Mouse (Mus musculus) midbrain, embryonic 10.5 days (tissue): Measurements from ENCODE around the gene Ceacam16. TPM values are rescaled to one million over a fixed set of nuclear protein-coding genes. Genes with fewer than 3 reads are reported as not detected.

Source experiments
- DNase-seq: peaks from one replicate; pipeline ENCODE4 v3.0.0-alpha.2; 2017; ENCODE audit warnings: low spot score
- H3K27ac ChIP-seq: fragments of 300-500 bp; sonication (generic); replicated peaks from 2 replicates; pipeline ENCODE4 v1.5.1; 2016; ENCODE audit warnings: mild to moderate bottlenecking
- H3K27me3 ChIP-seq: fragments of 300-500 bp; sonication (generic); 2 replicates; pipeline ENCODE4 v1.6.1; 2016; ENCODE audit warnings: low read depth, mild to moderate bottlenecking; ENCODE audit not compliant: poor library complexity, severe bottlenecking
- H3K36me3 ChIP-seq: fragments of 300-500 bp; sonication (generic); 2 replicates; pipeline ENCODE4 v1.6.1; 2016; ENCODE audit warnings: mild to moderate bottlenecking, moderate library complexity
- H3K4me1 ChIP-seq: fragments of 300-500 bp; sonication (generic); 2 replicates; pipeline ENCODE4 v1.6.1; 2016
- H3K4me3 ChIP-seq: fragments of 300-500 bp; sonication (generic); 2 replicates; pipeline ENCODE4 v1.5.1; 2016; ENCODE audit warnings: mild to moderate bottlenecking, moderate library complexity
- H3K9me3 ChIP-seq: fragments of 300-500 bp; sonication (generic); replicated peaks from 2 replicates; pipeline ENCODE4 v1.6.1; 2016; ENCODE audit warnings: mild to moderate bottlenecking
- WGBS: fragments of 180-500 bp; shearing (Covaris S2); methylation state at CpG from one replicate; pipeline ENCODE4 v1.1.7; 2016; 5-methylcytosine and 5-hydroxymethylcytosine counted together
- polyA plus RNA-seq: library from polyadenylated mRNA; unstranded; fragments of >200 nt; fragmentation: Nextera tagmentation; extraction: Ambion mirVana; gene quantifications from 2 replicates; pipeline ENCODE4 v1.2.1, GENCODE M21; 2016

The Ceacam16 gene
- not detected in 2 replicates for polyA plus RNA-seq

- H3K4me1 ChIP-seq = no peaks in the 10 kb centered on the region
- no peak for DNase-seq
- no peaks in the 10 kb centered on the region; the same call in 1 of the 2 replicates for H3K9me3 ChIP-seq
- no peak within 1 kb of the TSS for H3K27ac ChIP-seq
- H3K4me3 ChIP-seq = no peak within 1 kb of the TSS
- no peaks in the 10 kb centered on the region for H3K27me3 ChIP-seq
- 82% methylated on average over 9 of the region's 9 CpGs for WGBS
- no peaks in the 10 kb centered on the region for H3K36me3 ChIP-seq
Observed at GRCm38 (mm10) chr7:19861199-19861598, at the start of gene Ceacam16. Ceacam16 (minus strand) TSS chr7:19861299.

- H3K9me3 ChIP-seq = peaks cover 25% of the 10 kb centered on the region
- H3K27me3 ChIP-seq = no peaks in the 10 kb centered on the region
- H3K27ac ChIP-seq = no peak overlapping the region
- 53% methylated on average over 21 of the region's 21 CpGs for WGBS
- H3K4me3 ChIP-seq = no peak overlapping the region
- peaks cover 72% of the 10 kb centered on the region for H3K36me3 ChIP-seq
- peak; percentile 81 for DNase-seq
- no peaks in the 10 kb centered on the region for H3K4me1 ChIP-seq
Observed at GRCm38 (mm10) chr7:19910421-19911291, 49.6 kb upstream of the Ceacam16 start.

GRCm38 (mm10) chr7:19889881-19890280 is 28.8 kb upstream of the Ceacam16 start:
- Histone ChIP-seq H3K36me3 (no peaks in the 10 kb centered on the region), H3K4me1 (no peaks in the 10 kb centered on the region), H3K9me3 (peaks cover 56% of the 10 kb centered on the region), H3K4me3 (no peak overlapping the region), H3K27ac (no peak overlapping the region), H3K27me3 (no peaks in the 10 kb centered on the region)
- peak; percentile 20 for DNase-seq
- WGBS = 55% methylated on average over 8 of the region's 8 CpGs

- no peaks in the 10 kb centered on the region for H3K27me3 ChIP-seq
- no peak within 1 kb of the TSS for H3K4me3 ChIP-seq
- no peaks in the 10 kb centered on the region for H3K36me3 ChIP-seq
- peaks cover 58% of the 10 kb centered on the region for H3K9me3 ChIP-seq
- WGBS = 78% methylated on average over 7 of the region's 7 CpGs
- DNase-seq = no peak
- no peak within 1 kb of the TSS for H3K27ac ChIP-seq
- H3K4me1 ChIP-seq = no peaks in the 10 kb centered on the region
Observed at GRCm38 (mm10) chr7:19887849-19888248, 26.8 kb upstream of the Ceacam16 start, which contains the start of gene Ceacam19. Ceacam19 (minus strand) TSS chr7:19887965.

GRCm38 (mm10) chr7:19880754-19881153 is 19.7 kb upstream of the Ceacam16 start:
- Histone ChIP-seq H3K36me3 (no peaks in the 10 kb centered on the region), H3K9me3 (peaks cover 26% of the 10 kb centered on the region), H3K4me1 (no peaks in the 10 kb centered on the region), H3K27ac (no peak overlapping the region), H3K4me3 (no peak overlapping the region), H3K27me3 (no peaks in the 10 kb centered on the region)
- 81% methylated on average over 8 of the region's 8 CpGs for WGBS
- no peak for DNase-seq

GRCm38 (mm10) chr7:19876781-19877425 is 15.8 kb upstream of the Ceacam16 start:
- H3K4me1 ChIP-seq = no peaks in the 10 kb centered on the region
- H3K9me3 ChIP-seq = 0 out of 2 replicates have a peak, but pooled peaks cover 3% of the 10 kb centered on the region
- H3K36me3 ChIP-seq = no peaks in the 10 kb centered on the region
- DNase-seq = peak; percentile 15
- no peak overlapping the region for H3K4me3 ChIP-seq
- 57% methylated on average over 14 of the region's 14 CpGs for whole genome bisulfite sequencing
- no peaks in the 10 kb centered on the region for H3K27me3 ChIP-seq
- H3K27ac ChIP-seq = no peak overlapping the region

- Histone ChIP-seq H3K27ac (no peak overlapping the region), H3K4me3 (no peak overlapping the region), H3K4me1 (no peaks in the 10 kb centered on the region), H3K9me3 (0 out of 2 replicates have a peak, but pooled peaks cover 3% of the 10 kb centered on the region), H3K27me3 (no peaks in the 10 kb centered on the region), H3K36me3 (no peaks in the 10 kb centered on the region)
- peak; percentile 30 for DNase-seq
- 54% methylated on average over 13 of the region's 13 CpGs for WGBS
Observed at GRCm38 (mm10) chr7:19875948-19876682, 15.0 kb upstream of the Ceacam16 start.

- no peak for DNase-seq
- Histone ChIP-seq H3K4me1 (no peaks in the 10 kb centered on the region), H3K36me3 (no peaks in the 10 kb centered on the region), H3K27ac (no peak overlapping the region), H3K9me3 (peaks cover 8% of the 10 kb centered on the region; the same call in 1 of the 2 replicates), H3K27me3 (no peaks in the 10 kb centered on the region), H3K4me3 (no peak overlapping the region)
- 40% methylated on average over 5 of the region's 5 CpGs for WGBS
Observed at GRCm38 (mm10) chr7:19871943-19872601, 11.0 kb upstream of the Ceacam16 start.

- Histone ChIP-seq H3K9me3 (peaks cover 11% of the 10 kb centered on the region; the same call in 1 of the 2 replicates), H3K36me3 (no peaks in the 10 kb centered on the region), H3K27ac (no peak overlapping the region), H3K27me3 (no peaks in the 10 kb centered on the region), H3K4me1 (no peaks in the 10 kb centered on the region), H3K4me3 (no peak overlapping the region)
- WGBS = 75% methylated on average over 10 of the region's 10 CpGs
- no peak for DNase-seq
Observed at GRCm38 (mm10) chr7:19871137-19871621, 10.1 kb upstream of the Ceacam16 start.

- peaks cover 8% of the 10 kb centered on the region; the same call in 1 of the 2 replicates for H3K9me3 ChIP-seq
Observed at GRCm38 (mm10) chr7:19867751-19868399, 6.8 kb upstream of the Ceacam16 start.

GRCm38 (mm10) chr7:19866490-19866889 is 5.4 kb upstream of the Ceacam16 start:
- 93% methylated on average over 6 of the region's 6 CpGs for whole genome bisulfite sequencing
- no peaks in the 10 kb centered on the region for H3K4me1 ChIP-seq

More at GRCm38 (mm10) chr7:19867751-19868399, 6.8 kb upstream of the Ceacam16 start:
- Histone ChIP-seq H3K27ac (no peak overlapping the region), H3K4me3 (no peak overlapping the region), H3K27me3 (no peaks in the 10 kb centered on the region), H3K4me1 (no peaks in the 10 kb centered on the region), H3K36me3 (no peaks in the 10 kb centered on the region)
- WGBS = 90% methylated on average over 16 of the region's 16 CpGs
- DNase-seq = no peak

More at GRCm38 (mm10) chr7:19866490-19866889, 5.4 kb upstream of the Ceacam16 start:
- Histone ChIP-seq H3K4me3 (no peak overlapping the region), H3K27ac (no peak overlapping the region), H3K27me3 (no peaks in the 10 kb centered on the region), H3K9me3 (peaks cover 8% of the 10 kb centered on the region; the same call in 1 of the 2 replicates), H3K36me3 (no peaks in the 10 kb centered on the region)
- DNase-seq = no peak
